Mouse (Mus musculus): Measurements from ENCODE around the gene Lmf1.
A peak's percentile ranks its signal among the peaks of the same experiment; 100 is the strongest.

The Lmf1 gene

DNA sequence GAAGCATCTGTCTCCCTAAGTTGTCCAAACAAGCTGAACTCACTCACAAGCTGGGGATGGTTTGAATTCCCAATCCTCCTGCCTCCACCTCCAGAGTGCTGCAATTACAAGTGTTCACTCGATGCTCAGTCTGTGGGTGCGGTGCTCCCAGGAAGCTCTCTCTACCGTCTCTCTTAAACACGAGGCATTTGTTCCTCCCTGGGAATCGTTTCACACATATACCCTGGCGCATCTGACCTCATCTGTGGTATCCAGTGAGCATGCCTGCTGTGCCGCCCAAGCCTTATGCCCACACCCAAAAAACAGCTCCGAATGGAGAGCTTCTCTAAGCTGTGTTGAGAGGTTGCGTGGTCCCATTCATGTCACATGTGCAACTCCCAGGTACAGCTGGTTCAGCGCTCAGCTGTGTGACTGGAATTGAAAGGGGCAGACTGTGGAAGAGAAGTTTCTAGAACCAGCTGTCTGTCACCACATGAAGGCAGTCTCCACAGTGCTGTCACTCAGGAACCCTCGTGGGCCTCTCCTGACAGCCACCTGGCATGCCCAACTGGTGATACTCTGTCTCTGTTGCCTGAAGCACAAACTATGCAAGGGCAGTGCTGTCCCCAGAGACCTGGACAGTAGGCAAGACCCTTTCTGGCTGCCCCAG is 29.4 kb downstream of the Lmf1 start:
- no peak for DNase-seq

DNA sequence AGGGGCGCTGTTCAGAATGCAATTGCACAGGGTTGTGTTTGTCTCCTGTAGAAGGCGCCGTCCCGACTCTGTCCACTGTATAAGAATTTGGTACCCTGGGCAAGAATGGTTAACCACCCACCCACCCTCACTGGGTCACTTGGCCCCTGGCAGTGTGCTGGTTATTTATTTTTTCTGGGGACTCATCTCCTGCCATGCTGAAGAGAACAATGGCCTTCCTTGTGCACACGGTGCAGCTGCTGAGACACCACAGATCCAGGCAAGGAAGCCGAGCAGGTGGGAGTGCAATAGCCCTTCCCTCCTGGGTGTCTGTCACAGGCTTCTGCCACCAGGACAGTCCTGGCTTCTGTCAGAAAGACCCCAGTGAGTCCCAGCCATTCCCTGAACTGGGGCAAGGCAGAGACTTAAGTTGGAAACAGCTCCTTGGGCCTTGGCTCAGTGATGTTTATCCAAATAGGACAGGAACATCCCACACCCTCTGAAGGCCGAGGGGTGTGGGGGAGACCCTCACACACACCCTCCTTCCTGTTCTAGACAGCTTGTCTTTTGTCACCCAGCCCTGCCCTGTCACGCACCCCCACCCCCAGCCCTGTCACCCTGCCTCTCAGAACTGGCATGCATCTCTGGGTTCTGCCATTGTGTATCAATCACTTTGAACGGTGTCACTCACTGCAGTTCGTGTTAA is 30.1 kb downstream of the Lmf1 start:
- DNase-seq = no peak

DNA sequence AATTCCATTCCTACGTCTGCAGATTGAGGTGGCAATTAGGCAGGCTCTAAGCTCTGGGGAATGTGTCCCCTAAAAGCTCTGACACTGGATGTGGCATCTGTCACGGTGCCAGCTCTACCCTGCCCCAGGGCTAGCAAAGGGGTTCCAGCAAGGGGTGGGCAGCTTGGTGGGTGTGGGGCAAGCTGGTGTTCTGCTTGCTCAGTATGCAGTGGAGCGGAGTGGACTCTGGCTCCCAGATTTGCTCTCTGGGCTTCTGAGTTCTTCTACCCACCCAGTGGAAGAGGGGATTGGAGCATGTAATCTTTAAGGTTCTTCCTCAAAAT is 30.6 kb downstream of the Lmf1 start:
- DNase-seq = no peak

DNA sequence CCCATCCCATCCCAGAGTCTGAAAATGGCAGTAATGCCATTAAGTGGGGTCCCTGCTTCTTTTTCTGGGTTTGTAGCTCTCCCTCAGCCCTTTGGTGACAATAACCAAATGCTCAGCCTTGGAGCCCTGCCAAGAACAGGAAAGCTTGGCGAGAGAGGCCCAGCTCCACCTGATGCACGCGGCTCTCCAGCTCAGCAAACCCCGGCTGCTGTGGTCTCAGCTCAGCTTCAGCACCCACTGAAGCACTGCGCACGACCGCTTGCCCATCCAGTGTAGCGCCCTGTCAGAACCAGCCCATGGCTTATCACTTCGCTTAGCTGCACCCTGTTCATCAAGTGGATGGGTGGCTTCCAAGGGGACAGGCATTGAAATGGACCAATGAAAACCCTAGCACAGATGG is 31.3 kb downstream of the Lmf1 start:
- DNase-seq = no peak

DNA sequence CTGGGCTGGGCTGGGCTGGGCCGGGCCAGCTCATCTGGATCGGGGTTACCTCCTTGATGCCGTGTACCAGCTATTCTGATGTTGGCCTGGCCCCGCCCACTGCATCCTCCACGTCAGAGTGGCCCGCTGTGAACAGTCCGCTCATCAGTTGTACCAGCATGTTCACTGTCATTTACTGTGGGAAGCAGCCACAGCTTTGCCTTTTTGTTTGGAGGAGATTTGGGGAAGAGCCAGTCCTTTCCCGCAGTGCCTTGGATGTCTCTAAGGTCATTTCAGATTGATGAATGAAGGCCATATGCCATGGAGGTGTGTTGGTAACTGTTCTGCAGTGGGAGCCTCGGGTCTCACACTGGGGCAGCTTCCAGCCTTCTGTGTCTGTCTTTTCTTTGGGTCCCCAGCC is 33.7 kb downstream of the Lmf1 start:
- no peak for DNase-seq

DNA sequence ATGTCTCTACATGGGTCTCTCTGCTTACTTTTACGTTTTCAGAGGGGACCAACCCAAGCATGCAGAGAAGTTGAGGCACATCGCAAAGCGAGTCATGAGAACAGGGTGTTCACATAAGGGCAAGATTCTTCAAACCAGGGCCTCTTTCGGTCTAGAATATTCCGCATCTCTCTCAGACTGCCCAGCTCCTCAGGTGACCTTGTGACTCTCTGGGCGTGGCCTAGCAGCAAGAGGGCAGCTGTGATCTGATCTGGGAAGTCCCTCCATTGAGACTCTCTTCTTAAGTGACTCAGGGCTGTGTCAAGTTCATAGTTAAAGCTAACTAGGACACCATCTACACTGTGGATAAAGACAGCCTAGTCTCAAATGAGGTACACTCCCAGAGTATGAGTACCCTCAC is 34.4 kb downstream of the Lmf1 start:
- DNase-seq = no peak

DNA sequence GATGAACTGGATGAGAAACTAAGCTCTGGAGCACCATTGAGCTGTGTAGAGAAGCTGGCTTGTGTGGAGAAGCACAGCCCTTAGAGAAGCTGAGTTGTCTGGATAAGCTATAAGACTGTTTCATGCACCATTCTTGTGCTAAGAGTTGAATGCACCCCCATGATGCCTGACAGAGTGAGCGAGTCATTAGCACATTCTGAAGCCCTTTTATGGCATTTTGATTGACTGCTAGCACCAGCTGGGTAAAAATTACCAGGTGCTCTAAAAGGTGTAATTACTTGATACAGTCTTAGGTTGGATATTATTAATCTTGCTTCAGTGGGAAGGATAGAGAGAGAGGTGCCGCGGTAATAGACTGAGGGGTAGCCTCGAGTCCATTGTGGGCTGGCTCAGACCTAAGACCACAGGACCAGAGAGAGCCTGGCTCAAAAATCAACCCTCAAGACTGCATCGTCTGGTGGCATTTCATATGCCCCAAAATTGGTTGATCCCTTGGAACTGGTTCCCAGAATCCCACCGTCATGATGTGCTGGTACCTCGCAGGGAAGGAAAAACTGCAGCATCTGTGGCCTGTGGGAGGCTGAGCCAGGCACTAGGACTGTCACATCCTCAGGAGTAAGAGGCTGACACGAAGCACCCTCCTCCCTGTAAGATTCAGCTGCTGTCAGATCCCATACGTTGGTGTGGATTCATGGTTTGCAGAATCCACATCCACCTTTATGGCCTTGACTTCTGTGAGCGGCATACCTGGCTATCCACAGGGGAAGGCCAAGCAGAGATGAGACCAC is 36.0 kb downstream of the Lmf1 start:
- no peak for DNase-seq

DNA sequence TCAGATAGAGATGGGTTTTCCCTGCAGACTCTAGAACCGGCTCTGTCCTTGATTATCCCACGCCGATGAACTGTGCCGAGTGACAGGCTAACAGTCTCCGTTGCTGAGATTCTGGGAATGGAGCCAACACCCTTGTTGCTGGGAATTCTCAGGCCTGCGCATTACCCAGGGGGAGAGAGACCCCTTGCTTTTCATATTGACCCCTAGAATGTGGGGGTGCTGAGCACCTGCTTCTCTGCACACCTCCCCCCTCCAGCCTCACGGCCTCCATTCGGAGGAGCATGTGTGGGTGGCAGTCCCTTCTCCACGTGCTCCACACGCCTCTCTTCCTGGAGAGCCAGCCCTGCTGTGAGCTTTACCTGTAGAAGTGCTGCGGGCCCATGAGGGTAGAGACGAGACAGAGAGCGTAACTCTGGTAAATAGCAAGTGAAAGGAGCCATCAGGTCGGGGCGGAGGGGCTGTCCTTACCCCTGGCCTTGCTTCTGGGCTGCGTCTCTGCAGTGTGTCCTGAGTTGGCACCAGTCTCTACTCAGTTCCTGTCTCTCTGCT is 39.7 kb downstream of the Lmf1 start:
- DNase-seq = peak in 1 of 2 experiments; percentile 13

DNA sequence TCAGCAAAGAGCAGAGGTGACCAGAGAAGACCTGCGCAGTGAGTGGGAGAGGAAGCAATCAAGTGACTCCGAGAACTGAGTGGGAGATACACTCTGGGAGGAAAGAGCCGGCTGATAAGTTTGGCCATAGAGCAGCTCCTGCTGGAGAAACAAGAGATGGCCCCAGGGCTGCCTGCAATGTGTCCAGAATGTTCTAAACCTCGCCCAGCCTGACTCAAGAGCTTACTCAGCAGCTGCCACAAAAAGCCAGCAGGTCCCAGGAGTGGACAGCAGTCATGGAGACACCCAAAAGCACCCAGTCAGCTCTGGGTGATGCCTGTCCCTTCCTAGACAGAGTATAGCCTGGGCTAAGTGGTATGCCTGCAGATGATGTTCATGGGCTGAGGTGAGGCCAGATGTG is 44.6 kb downstream of the Lmf1 start:
- no peak for DNase-seq

DNA sequence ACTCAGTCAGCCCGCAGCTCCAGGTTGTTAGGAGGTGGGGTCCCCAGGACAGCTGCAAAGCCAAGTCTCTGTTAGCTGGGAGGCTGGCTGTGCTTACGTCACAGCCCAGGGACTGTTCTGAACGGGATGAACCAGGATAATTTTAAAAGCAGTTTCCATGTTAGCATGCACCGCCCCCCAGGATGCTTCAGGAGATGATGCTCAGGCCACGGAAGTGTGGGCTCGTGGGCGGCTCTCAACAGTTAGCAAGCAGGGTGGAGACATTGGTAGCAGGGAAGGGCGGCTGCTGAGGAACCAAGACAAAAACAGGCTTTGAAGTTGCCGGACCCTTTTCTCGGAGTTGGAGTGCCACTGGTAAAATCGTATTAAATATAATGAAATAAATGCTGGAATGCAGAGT is 45.0 kb downstream of the Lmf1 start:
- no peak for DNase-seq

DNA sequence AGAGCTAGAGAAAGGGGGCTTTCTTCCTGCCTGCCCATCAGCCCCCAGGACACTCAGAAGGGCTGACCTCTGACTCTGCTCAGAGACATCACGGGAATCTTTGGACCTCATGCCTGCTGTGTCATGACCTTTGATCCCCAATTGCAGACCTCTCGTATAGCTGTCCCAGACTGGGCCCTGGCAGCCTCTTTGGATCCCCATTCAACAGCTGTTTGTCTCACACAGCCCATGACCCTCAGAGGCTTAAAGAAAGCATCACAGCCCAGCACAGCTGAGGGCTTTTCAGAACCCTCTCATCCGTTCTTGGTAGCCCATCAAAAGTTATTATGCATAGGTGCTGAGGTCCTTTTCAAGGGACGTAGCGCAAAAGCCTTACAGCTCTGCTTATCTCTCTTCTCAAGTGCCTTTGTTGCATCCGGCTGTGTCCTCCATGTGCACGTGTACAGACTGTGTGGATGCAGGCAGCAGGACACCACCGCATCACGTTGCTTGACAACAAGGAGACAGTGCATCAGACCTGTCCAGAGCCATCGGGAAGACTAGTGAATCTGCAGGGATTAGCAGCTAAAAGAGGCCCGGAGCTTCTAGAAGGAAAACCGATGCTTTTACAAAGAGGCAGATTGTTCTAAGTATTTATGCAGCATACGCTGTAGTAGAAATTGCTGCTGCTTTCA is 45.7 kb downstream of the Lmf1 start:
- DNase-seq = no peak

DNA sequence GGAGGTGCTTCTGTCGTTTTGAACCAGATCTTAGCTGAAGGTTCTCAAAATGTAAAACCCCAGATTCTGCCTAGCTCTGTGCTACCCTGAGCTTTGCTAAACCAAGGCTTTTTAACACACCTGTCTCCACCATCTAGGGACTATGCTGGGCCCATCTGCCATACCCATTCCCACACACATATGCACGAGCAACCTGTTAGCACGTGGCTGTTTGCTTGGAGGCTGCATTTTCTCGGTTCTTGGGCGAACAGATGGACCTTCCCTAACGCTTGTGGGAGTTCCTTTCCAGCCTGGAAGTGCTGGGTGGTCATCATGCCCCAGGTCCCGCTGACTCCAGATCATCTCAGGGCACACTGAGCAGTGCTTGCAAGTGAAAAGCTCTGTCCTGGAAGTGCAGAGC is 46.4 kb downstream of the Lmf1 start:
- no peak for DNase-seq

DNA sequence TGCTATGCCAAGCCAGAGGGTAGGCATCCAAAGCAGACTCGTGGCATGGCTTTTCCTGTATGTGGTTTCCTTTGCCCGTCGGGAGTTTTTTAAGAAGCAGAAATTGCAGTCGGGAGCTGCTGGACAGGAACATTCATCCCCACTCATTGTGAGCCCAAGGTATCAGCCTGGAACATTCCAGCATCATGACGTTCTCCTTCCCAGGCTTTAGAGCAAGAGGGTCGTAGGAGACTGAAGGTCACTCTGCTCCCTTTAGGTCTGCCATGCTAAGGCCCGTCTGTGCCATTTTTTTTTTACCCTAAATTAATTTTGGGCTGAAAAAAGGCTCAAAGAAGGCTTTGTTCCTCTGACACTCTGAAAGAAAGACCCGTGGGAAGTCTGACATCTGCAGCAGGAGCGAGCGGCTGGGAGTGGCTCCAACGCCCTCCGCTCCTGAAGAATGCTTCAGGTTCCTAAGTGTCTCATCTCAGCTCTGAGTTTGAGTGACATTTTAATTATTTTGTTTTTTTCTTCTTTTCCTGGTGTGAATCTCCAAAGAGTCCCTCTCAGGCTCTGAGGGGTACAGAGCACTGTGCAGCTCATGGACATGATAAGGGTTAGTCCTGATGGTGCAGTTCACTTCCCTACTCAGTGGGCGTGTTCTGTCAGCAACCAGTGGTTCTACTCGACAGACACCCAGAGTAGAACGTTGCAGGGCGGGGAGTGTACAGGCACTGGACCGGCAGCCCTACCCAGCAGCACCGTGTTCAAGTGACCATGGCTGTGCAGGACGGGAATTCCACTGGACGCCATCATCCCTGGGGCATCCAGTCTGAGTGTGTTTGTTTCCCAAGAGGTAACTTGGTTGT is 47.5 kb downstream of the Lmf1 start:
- no peak for DNase-seq

DNA sequence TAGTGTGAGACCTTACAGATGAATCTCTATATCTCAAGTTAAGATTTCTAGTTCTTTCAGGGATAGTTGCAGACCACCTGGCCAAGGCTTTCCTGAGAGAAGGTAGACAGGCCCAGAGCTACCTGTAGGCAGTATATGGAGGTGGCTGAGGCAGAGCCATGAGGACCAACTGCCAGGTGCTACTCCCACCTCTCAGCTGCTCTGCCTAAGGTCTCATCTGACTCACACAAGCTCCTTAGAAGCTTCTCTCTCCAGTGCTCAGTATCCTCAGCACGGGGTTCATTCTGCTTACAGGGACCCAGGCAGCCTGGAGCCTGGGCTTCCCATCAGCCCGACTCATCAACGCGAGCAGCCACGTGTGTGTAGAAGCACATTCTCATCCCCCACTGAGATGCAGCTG is 51.4 kb downstream of the Lmf1 start:
- no peak for DNase-seq

DNA sequence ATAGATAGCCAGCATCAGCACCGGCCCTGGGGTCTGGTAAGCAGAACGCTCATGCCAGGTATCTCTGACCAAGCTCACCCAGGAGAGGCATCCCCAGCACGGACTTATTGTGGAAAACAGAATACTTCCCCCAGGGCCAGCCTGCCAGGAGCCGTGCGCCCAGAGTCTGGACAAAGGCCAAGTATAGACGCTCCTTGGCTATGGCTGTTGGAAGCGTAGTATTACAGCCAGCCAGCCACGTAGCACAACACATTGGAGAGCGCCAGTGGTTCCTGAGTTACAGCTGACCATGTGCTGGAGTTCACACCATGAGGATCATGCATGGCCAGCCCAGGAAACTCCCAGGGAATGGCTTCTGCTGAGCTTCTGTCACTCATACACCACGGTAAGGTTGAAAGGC is 55.2 kb downstream of the Lmf1 start:
- no peak for DNase-seq

DNA sequence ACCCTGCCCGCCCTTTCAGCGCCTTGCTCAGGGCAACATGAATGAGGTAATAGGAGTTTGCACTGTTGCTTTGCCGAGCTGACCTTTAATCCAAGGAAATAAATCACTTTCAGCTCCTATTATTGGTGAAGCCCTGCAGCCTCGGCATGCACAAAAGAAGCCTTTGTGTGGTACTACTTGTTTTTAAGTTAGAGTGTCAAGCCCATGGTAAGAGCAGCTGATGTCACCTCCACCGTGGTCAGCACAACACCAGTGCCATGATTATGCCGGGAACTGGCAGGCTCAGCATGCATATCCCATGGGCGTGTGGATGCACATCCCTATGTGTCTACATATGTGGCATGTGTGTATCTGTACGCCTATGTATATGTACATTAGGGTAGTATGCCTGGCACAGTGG is 56.5 kb downstream of the Lmf1 start:
- no peak for DNase-seq

DNA sequence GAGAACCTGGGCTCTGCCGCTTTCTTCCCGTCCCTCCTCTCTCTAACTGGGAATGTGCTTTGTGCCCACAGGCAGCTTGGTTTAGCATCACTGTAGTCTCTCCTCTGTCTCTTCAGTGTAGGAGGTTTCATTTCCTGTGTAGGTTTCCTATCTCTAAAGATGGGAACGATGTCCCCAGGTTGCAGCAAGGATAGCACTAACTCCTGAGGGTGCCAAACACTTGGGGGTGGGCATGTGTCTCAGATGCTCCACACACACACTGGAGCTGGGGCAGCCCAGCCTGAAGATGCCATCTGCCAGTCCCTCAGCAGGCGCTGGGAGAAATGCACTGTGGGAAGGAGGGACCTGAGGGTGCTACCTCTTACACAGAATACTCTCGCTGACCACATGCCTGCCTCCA is 56.9 kb downstream of the Lmf1 start:
- no peak for DNase-seq

DNA sequence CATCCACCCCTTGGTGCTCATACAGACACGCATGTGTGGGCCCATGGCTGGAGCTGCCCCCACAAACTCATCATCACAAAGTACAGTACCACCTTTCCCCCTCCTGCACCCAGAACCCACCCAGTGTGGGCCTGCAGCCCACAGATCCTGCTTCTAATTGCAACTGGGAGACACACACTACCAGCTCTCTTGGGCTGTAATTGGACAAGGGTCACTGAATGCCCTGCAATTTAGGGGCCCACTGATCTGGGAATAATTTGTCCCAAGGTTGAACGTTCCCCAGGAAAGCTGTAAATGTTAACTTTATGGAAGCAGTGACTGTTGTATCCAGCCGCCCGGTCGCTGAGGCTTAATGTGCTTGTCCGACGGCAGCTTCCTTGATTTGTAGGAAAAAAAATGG is 59.1 kb downstream of the Lmf1 start:
- no peak for DNase-seq

DNA sequence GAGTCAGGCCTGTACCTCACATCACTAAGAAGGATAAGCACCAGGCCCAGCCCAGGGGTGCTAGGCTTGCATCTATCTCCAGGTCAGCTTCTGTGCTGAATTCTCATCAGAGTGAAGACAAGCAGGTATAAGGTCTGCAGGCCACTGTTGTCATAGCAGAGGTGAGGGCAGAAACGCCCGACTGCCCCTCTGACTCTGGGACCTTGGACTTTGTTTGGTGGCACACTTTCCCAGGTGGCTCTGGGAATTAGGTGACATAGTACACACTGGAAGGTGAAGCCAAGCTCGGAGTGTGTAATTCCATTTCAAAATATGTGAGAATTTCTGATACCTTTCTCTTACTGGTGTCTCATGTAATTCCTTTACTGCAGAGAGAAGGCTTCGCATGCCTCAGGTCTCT is 59.6 kb downstream of the Lmf1 start:
- DNase-seq = no peak

DNA sequence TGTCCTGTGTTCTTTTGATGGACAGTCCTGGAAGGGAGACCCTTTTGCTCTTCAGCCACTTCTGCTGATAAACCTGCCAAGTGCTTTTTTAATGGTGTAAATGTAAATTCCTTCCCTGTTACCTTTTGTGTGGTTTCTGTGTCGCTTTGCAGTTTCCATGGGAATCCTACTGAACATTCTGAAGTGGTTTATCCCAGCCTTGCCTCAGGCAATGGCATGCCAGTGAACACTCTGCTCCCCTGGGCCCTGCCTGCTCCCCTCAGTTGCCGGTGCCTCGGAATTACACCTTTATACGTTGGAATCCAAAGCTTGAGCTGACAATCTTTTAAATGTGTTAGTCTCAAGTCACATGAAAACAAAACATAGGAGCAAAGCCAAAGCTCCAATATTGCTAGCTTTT is 62.1 kb downstream of the Lmf1 start:
- no peak for DNase-seq

DNA sequence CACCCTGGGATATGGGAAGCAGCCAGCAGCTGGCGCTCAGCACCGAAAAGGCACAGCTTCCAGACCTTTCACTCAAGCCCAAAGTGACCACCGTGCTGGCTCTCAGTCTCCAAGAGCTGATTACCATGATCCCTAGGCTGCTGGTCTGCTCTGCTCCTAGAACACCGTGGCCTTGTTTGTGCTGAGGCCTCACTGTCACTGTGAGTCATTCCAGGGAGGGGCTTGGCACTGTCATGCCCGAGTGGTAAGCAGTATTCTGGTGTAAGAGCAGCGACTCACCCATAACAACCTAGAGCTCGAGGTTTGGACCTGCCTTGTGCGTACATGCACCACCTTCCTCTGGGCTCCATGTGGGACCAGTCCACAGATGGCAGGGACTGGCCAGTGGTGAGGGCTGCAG is 63.1 kb downstream of the Lmf1 start:
- peak in 1 of 2 experiments; percentile 10 for DNase-seq

DNA sequence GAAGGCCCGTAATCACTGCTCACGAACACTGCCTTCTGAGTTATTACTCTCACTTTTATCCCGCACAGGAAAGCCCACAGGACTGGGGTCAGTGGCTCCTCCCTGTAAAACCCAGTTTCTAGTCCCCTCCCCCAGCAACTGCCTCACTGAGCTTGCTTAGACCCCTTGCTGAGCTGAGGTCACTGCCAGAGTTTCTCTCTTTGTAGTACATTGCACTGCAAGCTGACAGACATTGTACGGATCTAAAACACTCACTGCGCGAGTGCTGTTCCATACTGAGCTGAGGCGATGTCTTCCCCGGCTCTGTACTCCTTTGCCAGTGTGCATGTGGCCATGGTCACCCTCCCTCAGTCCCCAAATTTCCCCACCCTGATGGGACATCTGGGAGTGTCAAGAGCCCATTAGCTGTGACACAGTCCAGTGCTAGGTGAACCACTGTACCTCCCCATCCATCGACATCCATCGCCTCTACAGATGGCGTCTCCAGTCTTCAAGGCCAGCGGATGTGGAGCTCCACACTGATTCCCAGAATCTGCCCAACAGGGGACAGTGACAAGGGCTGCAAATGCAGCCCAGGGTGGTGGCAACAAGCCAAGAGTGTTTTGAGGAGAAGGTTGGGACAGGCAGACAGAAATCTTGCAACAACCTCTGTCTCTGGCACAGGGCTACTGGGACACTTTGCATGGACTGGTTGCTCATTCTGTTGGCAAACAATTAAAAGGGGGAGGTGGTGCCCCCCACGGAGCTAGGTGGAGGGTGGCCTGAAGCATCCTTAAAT is 64.8 kb downstream of the Lmf1 start:
- no peak for DNase-seq
